Mouse (Mus musculus) ES-Bruce4 (cell line): ENCODE data around the gene Tagap. TPM values are rescaled to one million over a fixed set of nuclear protein-coding genes. Genes with fewer than 3 reads are reported as not detected.

ENCODE experiments used
- H3K27ac ChIP-seq: 2 replicates; pipeline ENCODE4 v1.5.1; 2012; ENCODE audit warnings: low read length, inconsistent platforms; ENCODE audit not compliant: insufficient read depth
- H3K27me3 ChIP-seq: 2 replicates; pipeline ENCODE4 v1.6.1; 2012; ENCODE audit warnings: mild to moderate bottlenecking, low read length, inconsistent platforms; ENCODE audit not compliant: control insufficient read depth, poor library complexity, insufficient read depth, severe bottlenecking
- H3K36me3 ChIP-seq: 2 replicates; pipeline ENCODE4 v1.6.1; 2012; ENCODE audit warnings: inconsistent platforms, mild to moderate bottlenecking, low read length, moderate library complexity; ENCODE audit not compliant: control insufficient read depth, poor library complexity, insufficient read depth, severe bottlenecking
- H3K4me1 ChIP-seq: one replicate; pipeline ENCODE4 v1.8.1; 2011; ENCODE audit warnings: low read length; ENCODE audit not compliant: control insufficient read depth, insufficient read depth
- H3K4me3 ChIP-seq: 2 replicates; pipeline ENCODE4 v1.5.1; 2011; ENCODE audit warnings: low read depth, mild to moderate bottlenecking, low read length
- H3K9ac ChIP-seq: 2 replicates; pipeline ENCODE4 v1.6.1; 2012; ENCODE audit warnings: low read depth, mild to moderate bottlenecking, inconsistent platforms; ENCODE audit not compliant: poor library complexity, severe bottlenecking
- H3K9me3 ChIP-seq: replicated peaks from 2 replicates; pipeline ENCODE4 v1.6.1; 2012; ENCODE audit warnings: mild to moderate bottlenecking, low read length, inconsistent platforms; ENCODE audit not compliant: control insufficient read depth, poor library complexity, insufficient read depth, severe bottlenecking
- CTCF ChIP-seq: IDR thresholded peaks from one replicate; pipeline ENCODE4 v1.8.1; 2011; ENCODE audit warnings: low read depth, low read length
- EP300 ChIP-seq: IDR thresholded peaks from 2 replicates; pipeline ENCODE4 v1.6.1; 2011; ENCODE audit warnings: low read depth, low read length; ENCODE audit not compliant: insufficient read depth
- POLR2A ChIP-seq: IDR thresholded peaks from one replicate; pipeline ENCODE4 v1.8.1; 2011; ENCODE audit warnings: low read length; ENCODE audit not compliant: insufficient read depth
- polyA plus RNA-seq: library from polyadenylated mRNA; stranded (reverse); fragments of >200 nt; gene quantifications from 2 replicates; pipeline ENCODE4 v1.2.4, GENCODE M21; 2011; ENCODE audit warnings: low read depth; ENCODE audit not compliant: missing spikeins, insufficient read depth, insufficient read length

Gene Tagap
- polyA plus RNA-seq, 1 experiment: not detected

- Histone ChIP-seq H3K9ac (no peak overlapping the region), H3K27ac (no peak overlapping the region)
- TF ChIP-seq POLR2A (no peak), EP300 (no peak), CTCF (no peak)
Observed at GRCm38 (mm10) chr17:7902362-7902761, 23.4 kb upstream of the Tagap start.

GRCm38 (mm10) chr17:7904992-7905391, 20.8 kb upstream of the Tagap start:
- Histone ChIP-seq H3K4me1 (no peaks in the 10 kb centered on the region), H3K9ac (no peak overlapping the region), H3K36me3 (no peaks in the 10 kb centered on the region), H3K27ac (no peak overlapping the region), H3K27me3 (no peaks in the 10 kb centered on the region), H3K4me3 (no peak overlapping the region), H3K9me3 (no peaks in the 10 kb centered on the region)
- no peak for TF ChIP-seq CTCF
- TF ChIP-seq EP300: no peak
- TF ChIP-seq POLR2A: no peak

More at GRCm38 (mm10) chr17:7902362-7902761, 23.4 kb upstream of the Tagap start:
- Histone ChIP-seq H3K27me3 (no peaks in the 10 kb centered on the region), H3K4me1 (no peaks in the 10 kb centered on the region), H3K4me3 (no peak overlapping the region), H3K36me3 (no peaks in the 10 kb centered on the region), H3K9me3 (no peaks in the 10 kb centered on the region)

- Histone ChIP-seq H3K27ac (no peak overlapping the region), H3K9me3 (no peaks in the 10 kb centered on the region), H3K4me3 (no peak overlapping the region), H3K27me3 (no peaks in the 10 kb centered on the region), H3K4me1 (no peaks in the 10 kb centered on the region), H3K9ac (no peak overlapping the region), H3K36me3 (no peaks in the 10 kb centered on the region)
- no peak for TF ChIP-seq POLR2A
- no peak for TF ChIP-seq CTCF
- no peak for TF ChIP-seq EP300
Observed at GRCm38 (mm10) chr17:7905936-7906685, 19.7 kb upstream of the Tagap start.

- H3K9ac ChIP-seq: no peak overlapping the region
- no peaks in the 10 kb centered on the region for H3K4me1 ChIP-seq
- no peaks in the 10 kb centered on the region; the same call in 1 of the 2 replicates for H3K9me3 ChIP-seq
- H3K4me3 ChIP-seq: no peak overlapping the region
- H3K27ac ChIP-seq: no peak overlapping the region
- no peaks in the 10 kb centered on the region for H3K36me3 ChIP-seq
- H3K27me3 ChIP-seq: no peaks in the 10 kb centered on the region
- no peak for TF ChIP-seq CTCF
- TF ChIP-seq EP300: no peak
- no peak for TF ChIP-seq POLR2A
Observed at GRCm38 (mm10) chr17:7914596-7915227, 11.1 kb upstream of the Tagap start.

- H3K27ac ChIP-seq: no peak overlapping the region
- no peak overlapping the region for H3K4me3 ChIP-seq
- H3K27me3 ChIP-seq: no peaks in the 10 kb centered on the region
- no peak for TF ChIP-seq POLR2A
- TF ChIP-seq EP300: no peak
- TF ChIP-seq CTCF: no peak
- H3K9ac ChIP-seq: no peak overlapping the region
- no peaks in the 10 kb centered on the region; the same call in 1 of the 2 replicates for H3K9me3 ChIP-seq
- H3K36me3 ChIP-seq: no peaks in the 10 kb centered on the region
- H3K4me1 ChIP-seq: no peaks in the 10 kb centered on the region
Observed at GRCm38 (mm10) chr17:7915791-7916190, 10.0 kb upstream of the Tagap start.
